Mouse (Mus musculus) heart, adult 2 months (tissue): ENCODE results near the gene Has3. TPM values are rescaled to one million over a fixed set of nuclear protein-coding genes. Genes with fewer than 3 reads are reported as not detected.

Source experiments
- DNase-seq, 2 experiments: peaks; one replicate each; pipeline ENCODE4 v3.0.0; 2021
- H3K27ac ChIP-seq: fragments of 200-600 bp; 2 replicates; pipeline ENCODE4 v1.8.1; 2022
- H3K27me3 ChIP-seq: fragments of 200-500 bp; 2 replicates; pipeline ENCODE4 v1.6.1; 2012; ENCODE audit warnings: mild to moderate bottlenecking, low read length, inconsistent platforms, mixed read lengths; ENCODE audit not compliant: control insufficient read depth, insufficient read depth
- H3K36me3 ChIP-seq: fragments of 200-500 bp; 2 replicates; pipeline ENCODE4 v1.6.1; 2012; ENCODE audit warnings: low read length, inconsistent platforms; ENCODE audit not compliant: control insufficient read depth, insufficient read depth
- H3K4me1 ChIP-seq: fragments of 200-500 bp; 2 replicates; pipeline ENCODE4 v1.6.1; 2011; ENCODE audit warnings: low read length; ENCODE audit not compliant: control insufficient read depth, insufficient read depth
- H3K4me3 ChIP-seq: fragments of 200-600 bp; 2 replicates; pipeline ENCODE4 v1.8.1; 2022
- H3K79me2 ChIP-seq: fragments of 200-500 bp; replicated peaks from 2 replicates; pipeline ENCODE4 v1.6.1; 2012; ENCODE audit warnings: mild to moderate bottlenecking, inconsistent platforms, low read length, moderate library complexity, mixed read lengths; ENCODE audit not compliant: control insufficient read depth, insufficient read depth
- H3K9ac ChIP-seq: fragments of 200-500 bp; 2 replicates; pipeline ENCODE4 v1.6.1; 2012; ENCODE audit warnings: low read depth, mild to moderate bottlenecking, control low read depth, inconsistent platforms, low read length, mixed read lengths
- CTCF ChIP-seq: fragments of 200-600 bp; IDR thresholded peaks from 2 replicates; pipeline ENCODE4 v1.8.1; 2022; ENCODE audit warnings: antibody characterized with exemption, mild to moderate bottlenecking, moderate library complexity
- EP300 ChIP-seq: fragments of 200-500 bp; IDR thresholded peaks from 2 replicates; pipeline ENCODE4 v1.6.1; 2011; ENCODE audit warnings: low read depth, low read length, control low read depth; ENCODE audit not compliant: insufficient read depth
- POLR2A ChIP-seq: fragments of 200-500 bp; IDR thresholded peaks from 2 replicates; pipeline ENCODE4 v1.6.1; 2011; ENCODE audit warnings: mild to moderate bottlenecking, low read depth, low read length, control low read depth; ENCODE audit not compliant: insufficient read depth
- WGBS: fragments of 180-500 bp; shearing (Covaris S2); methylation state at CpG from one replicate; pipeline ENCODE4 v1.1.7; 2018; 5-methylcytosine and 5-hydroxymethylcytosine counted together
- intact Hi-C: fragments of 180-260 bp; cut with DNase I; formaldehyde crosslinking; loops from one replicate; pipeline ENCODE4 v1.15.1; 2025
- polyA plus RNA-seq: library from polyadenylated mRNA; depleted of rRNA; stranded (reverse); fragments of >200 nt; gene quantifications from 2 replicates; pipeline ENCODE4 v1.2.3, GENCODE M21; 2012; rRNA removed
- total RNA-seq, 2 experiments: library from RNA; stranded (reverse); gene quantifications; 2 replicates each; pipeline ENCODE4 v1.2.3; 2021

Gene Has3
- total and polyA plus RNA-seq, 3 experiments = 0.66 to 1.1 (median 0.70) TPM

DNA sequence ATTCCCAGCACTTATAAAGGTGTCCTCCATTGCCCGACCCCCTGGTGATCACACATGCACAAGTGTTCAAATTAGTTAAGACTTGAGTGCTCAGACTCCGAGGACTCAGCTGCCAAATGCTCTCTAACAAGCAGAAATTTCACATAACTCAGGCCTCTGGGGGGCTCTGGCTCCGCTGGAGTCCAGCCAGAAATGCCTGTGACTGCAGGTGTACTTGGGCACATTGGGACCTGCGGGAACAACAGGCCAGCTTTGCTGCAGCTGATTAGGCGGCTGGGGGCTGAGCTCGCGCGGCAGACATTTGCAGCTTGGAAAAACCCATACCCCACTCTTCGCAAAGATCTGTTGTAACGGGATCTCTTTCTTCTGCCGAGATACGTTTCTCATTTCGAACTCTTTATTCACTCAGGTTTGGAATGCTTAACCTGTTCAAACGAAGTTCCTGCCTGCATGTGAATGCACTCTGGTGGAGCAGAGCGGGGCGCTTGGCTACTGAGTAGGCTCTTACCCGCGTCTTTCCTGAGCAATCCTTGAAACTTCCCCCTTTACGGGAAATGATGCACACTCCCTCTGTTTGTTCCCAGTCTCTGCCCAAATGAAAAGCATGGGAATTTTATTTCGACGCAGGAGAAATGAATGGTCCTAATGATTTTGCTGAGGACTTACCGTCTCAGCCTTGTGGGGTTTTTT is 62.5 kb downstream of the Has3 start:
- TF ChIP-seq CTCF = no peak
- peak; percentile 59 for TF ChIP-seq POLR2A
- no peak for TF ChIP-seq EP300
- H3K27me3 ChIP-seq = no peaks in the 10 kb centered on the region
- no peaks in the 10 kb centered on the region for H3K36me3 ChIP-seq
- peaks cover 10% of the 10 kb centered on the region for H3K4me1 ChIP-seq
- intact Hi-C loops = no loop called here
- 13% methylated on average over 22 of the region's 22 CpGs for WGBS
- no peaks in the 10 kb centered on the region; the same call in 1 of the 2 replicates for H3K79me2 ChIP-seq
- peak; percentile 33 to 47 for DNase-seq
- H3K9ac ChIP-seq = peak overlapping the region; percentile 22
- H3K27ac ChIP-seq = peak overlapping the region; percentile 36
- peak overlapping the region; percentile 27 for H3K4me3 ChIP-seq

DNA sequence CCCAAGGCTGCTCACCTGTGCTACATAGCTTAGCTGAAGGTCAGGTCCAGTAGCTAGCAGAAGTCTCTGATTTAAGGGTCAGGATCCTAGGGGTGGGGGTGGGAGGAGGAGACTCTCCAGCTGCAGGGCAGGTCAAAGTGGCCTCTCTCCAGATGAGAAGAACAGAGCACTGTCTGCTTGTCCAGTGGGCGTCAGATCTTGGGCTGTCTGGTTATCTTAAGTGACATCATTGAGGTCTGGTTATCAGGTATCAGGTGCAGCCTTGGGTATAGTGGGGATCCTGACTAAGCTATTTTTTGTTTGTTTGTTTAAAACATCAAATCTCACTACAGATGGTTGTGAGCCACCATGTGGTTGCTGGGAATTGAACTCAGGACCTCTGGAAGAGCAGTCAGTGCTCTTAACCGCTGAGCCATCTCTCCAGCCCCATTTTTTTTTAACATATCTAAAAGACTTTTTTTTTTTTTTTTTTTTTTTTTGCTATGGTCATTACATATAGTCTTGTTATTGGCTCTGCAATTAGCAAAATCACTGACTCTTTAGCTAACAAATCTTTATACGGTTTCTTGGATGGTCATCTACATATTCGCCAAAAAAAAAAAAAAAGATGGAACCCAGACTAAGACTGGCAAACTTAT is 63.6 kb downstream of the Has3 start:
- no peaks in the 10 kb centered on the region for H3K27me3 ChIP-seq
- H3K79me2 ChIP-seq = peaks cover 1% of the 10 kb centered on the region; the same call in 1 of the 2 replicates
- intact Hi-C loops = loop anchor here (2.0 kb wide), 2 partner anchors 39 to 69 kb away; no protein-coding TSS in a partner anchor
- no peak overlapping the region for H3K27ac ChIP-seq
- no peaks in the 10 kb centered on the region for H3K36me3 ChIP-seq
- H3K4me3 ChIP-seq = no peak overlapping the region
- H3K4me1 ChIP-seq = peaks cover 10% of the 10 kb centered on the region
- TF ChIP-seq EP300 (no peak), CTCF (no peak), POLR2A (no peak)
- no peak for DNase-seq
- WGBS = 95% methylated on average over 4 of the region's 4 CpGs
- no peak overlapping the region for H3K9ac ChIP-seq

Other genes starting within 250 kb of the Has3 start
- gene Tango6, start 187.2 kb upstream of the Has3 start, total RNA-seq = 10 to 100 TPM; 10.2 to 10.5 TPM
- gene Tango6, start 187.2 kb upstream of the Has3 start, polyA plus RNA-seq = 5.2 and 7.7 TPM in 2 replicates
- 10 to 100 TPM; 21.3 to 22.3 TPM for gene Utp4, start 23.4 kb downstream of the Has3 start, total RNA-seq
- 17.8 and 25.2 TPM in 2 replicates for gene Utp4, start 23.4 kb downstream of the Has3 start, polyA plus RNA-seq
- 10 to 100 TPM; 10.0 to 10.7 TPM for gene Sntb2, start 65.5 kb downstream of the Has3 start, total RNA-seq
- 4.5 and 8.8 TPM in 2 replicates for gene Sntb2, start 65.5 kb downstream of the Has3 start, polyA plus RNA-seq
- 10 to 100 TPM; 57.1 to 58.3 TPM for gene Vps4a, start 161.0 kb downstream of the Has3 start, total RNA-seq
- 32.3 and 53.6 TPM in 2 replicates for gene Vps4a, start 161.0 kb downstream of the Has3 start, polyA plus RNA-seq
- 10 to 100 TPM; 60.6 to 64.8 TPM for gene Pdf, start 178.4 kb downstream of the Has3 start, total RNA-seq
- 56.0 and 68.7 TPM in 2 replicates for gene Pdf, start 178.4 kb downstream of the Has3 start, polyA plus RNA-seq
- 10 to 100 TPM; 17.9 to 18.7 TPM for gene Cog8, start 186.4 kb downstream of the Has3 start, total RNA-seq
- 17.2 and 26.5 TPM in 2 replicates for gene Cog8, start 186.4 kb downstream of the Has3 start, polyA plus RNA-seq
- gene Nip7, start 186.6 kb downstream of the Has3 start, total RNA-seq = 10 to 100 TPM; 19.4 to 27.3 TPM
- 19.7 and 27.9 TPM in 2 replicates for gene Nip7, start 186.6 kb downstream of the Has3 start, polyA plus RNA-seq
- gene Tmed6, start 195.4 kb downstream of the Has3 start, total RNA-seq = not detected
- not detected in 2 replicates for gene Tmed6, start 195.4 kb downstream of the Has3 start, polyA plus RNA-seq
- 10 to 100 TPM; 11.1 to 11.2 TPM for gene Terf2, start 226.3 kb downstream of the Has3 start, total RNA-seq
- 6.0 and 8.9 TPM in 2 replicates for gene Terf2, start 226.3 kb downstream of the Has3 start, polyA plus RNA-seq